Mouse (Mus musculus): Measurements from ENCODE around the gene Ngef.

The Ngef gene

GRCm38 (mm10) chr1:87573800-87574215 is at the start of gene Ngef:
Gene Ngef, minus strand, starts transcription at chr1:87573870.
- DNase-seq (ENCODE audit: low read depth) = no peak

GRCm38 (mm10) chr1:87621858-87622279 is 48.2 kb upstream of the Ngef start:
- DNase-seq (ENCODE audit: low read depth) = no peak

GRCm38 (mm10) chr1:87621146-87621857 is 47.6 kb upstream of the Ngef start:
- no peak for DNase-seq (ENCODE audit: low read depth)

- DNase-seq (ENCODE audit: low read depth) = no peak
Observed at GRCm38 (mm10) chr1:87620693-87621092, 47.0 kb upstream of the Ngef start.

GRCm38 (mm10) chr1:87620211-87620668 is 46.6 kb upstream of the Ngef start, which contains the start of gene Inpp5d:
Gene Inpp5d, plus strand, starts transcription at chr1:87620312.
- no peak for DNase-seq (ENCODE audit: low read depth)

- no peak for DNase-seq (ENCODE audit: low read depth)
Observed at GRCm38 (mm10) chr1:87614576-87615295, 41.1 kb upstream of the Ngef start.

GRCm38 (mm10) chr1:87608416-87609046 is 34.9 kb upstream of the Ngef start:
- DNase-seq (ENCODE audit: low read depth) = no peak

GRCm38 (mm10) chr1:87607385-87608091 is 33.9 kb upstream of the Ngef start:
- no peak for DNase-seq (ENCODE audit: low read depth)

- DNase-seq (ENCODE audit: low read depth) = no peak
Observed at GRCm38 (mm10) chr1:87605296-87605695, 31.6 kb upstream of the Ngef start.

GRCm38 (mm10) chr1:87603389-87603788 is 29.7 kb upstream of the Ngef start:
- no peak for DNase-seq (ENCODE audit: low read depth)

- no peak for DNase-seq (ENCODE audit: low read depth)
Observed at GRCm38 (mm10) chr1:87601801-87602200, 28.1 kb upstream of the Ngef start.

GRCm38 (mm10) chr1:87600533-87600932 is 26.9 kb upstream of the Ngef start:
- no peak for DNase-seq (ENCODE audit: low read depth)

- no peak for DNase-seq (ENCODE audit: low read depth)
Observed at GRCm38 (mm10) chr1:87594671-87595070, 21.0 kb upstream of the Ngef start.

GRCm38 (mm10) chr1:87594261-87594660 is 20.6 kb upstream of the Ngef start:
- no peak for DNase-seq (ENCODE audit: low read depth)

GRCm38 (mm10) chr1:87589980-87590379 is 16.3 kb upstream of the Ngef start:
- DNase-seq (ENCODE audit: low read depth) = no peak

GRCm38 (mm10) chr1:87589162-87589561 is 15.5 kb upstream of the Ngef start:
- DNase-seq (ENCODE audit: low read depth) = no peak

- DNase-seq (ENCODE audit: low read depth) = peak; percentile 28
Observed at GRCm38 (mm10) chr1:87580824-87581223, 7.2 kb upstream of the Ngef start.

- no peak for DNase-seq (ENCODE audit: low read depth)
Observed at GRCm38 (mm10) chr1:87578965-87579364, 5.3 kb upstream of the Ngef start.

- DNase-seq (ENCODE audit: low read depth) = no peak
Observed at GRCm38 (mm10) chr1:87574785-87575184, 1.1 kb upstream of the Ngef start.

- DNase-seq (ENCODE audit: low read depth) = no peak
Observed at GRCm38 (mm10) chr1:87574353-87574752, 683 bp upstream of the Ngef start.

- DNase-seq (ENCODE audit: low read depth) = no peak
Observed at GRCm38 (mm10) chr1:87573261-87573660, 409 bp downstream of the Ngef start.

- DNase-seq (ENCODE audit: low read depth) = peak; percentile 33
Observed at GRCm38 (mm10) chr1:87568398-87568797, 5.3 kb downstream of the Ngef start.
